Mouse (Mus musculus) heart, embryonic 12.5 days (tissue): ENCODE measurements at regions not wholly inside any gene's neighbourhood (a gene's known extent, or its start where the extent isn't known, plus 50 kb on each side); places are given as distances from the start of the nearest gene placed in this dataset.

Experiments
- ATAC-seq: fragments of 200-750 bp; cut with Nextera tagmentation; 2 replicates; pipeline ENCODE4 v1.8.0; 2017; ENCODE audit warnings: moderate TSS enrichment, moderate library complexity; ENCODE audit not compliant: insufficient number of reproducible peaks, low FRiP score
- H3K27ac ChIP-seq: fragments of 300-500 bp; sonication (generic); 2 replicates; pipeline ENCODE4 v1.5.1; 2016; ENCODE audit warnings: mild to moderate bottlenecking, moderate library complexity; ENCODE audit not compliant: poor library complexity, severe bottlenecking
- H3K27me3 ChIP-seq: fragments of 300-500 bp; sonication (generic); replicated peaks from 2 replicates; pipeline ENCODE4 v1.6.1; 2016; ENCODE audit warnings: mild to moderate bottlenecking, moderate library complexity
- H3K36me3 ChIP-seq: fragments of 300-500 bp; sonication (generic); 2 replicates; pipeline ENCODE4 v1.6.1; 2016; ENCODE audit warnings: mild to moderate bottlenecking, moderate library complexity
- H3K4me1 ChIP-seq: fragments of 300-500 bp; sonication (generic); replicated peaks from 2 replicates; pipeline ENCODE4 v1.6.1; 2016; ENCODE audit warnings: mild to moderate bottlenecking
- H3K4me2 ChIP-seq: fragments of 300-500 bp; sonication (generic); 2 replicates; pipeline ENCODE4 v1.6.1; 2016; ENCODE audit warnings: mild to moderate bottlenecking, moderate library complexity
- H3K4me3 ChIP-seq: fragments of 300-500 bp; sonication (generic); 2 replicates; pipeline ENCODE4 v1.5.1; 2016; ENCODE audit warnings: mild to moderate bottlenecking
- H3K9ac ChIP-seq: fragments of 300-500 bp; sonication (generic); 2 replicates; pipeline ENCODE4 v1.6.1; 2016; ENCODE audit warnings: mild to moderate bottlenecking, moderate library complexity
- H3K9me3 ChIP-seq: fragments of 300-500 bp; sonication (generic); replicated peaks from 2 replicates; pipeline ENCODE4 v1.6.1; 2016; ENCODE audit warnings: mild to moderate bottlenecking, moderate library complexity
- WGBS: fragments of 180-500 bp; shearing (Covaris S2); methylation state at CpG from one replicate; pipeline ENCODE4 v1.1.7; 2016; 5-methylcytosine and 5-hydroxymethylcytosine counted together

DNA sequence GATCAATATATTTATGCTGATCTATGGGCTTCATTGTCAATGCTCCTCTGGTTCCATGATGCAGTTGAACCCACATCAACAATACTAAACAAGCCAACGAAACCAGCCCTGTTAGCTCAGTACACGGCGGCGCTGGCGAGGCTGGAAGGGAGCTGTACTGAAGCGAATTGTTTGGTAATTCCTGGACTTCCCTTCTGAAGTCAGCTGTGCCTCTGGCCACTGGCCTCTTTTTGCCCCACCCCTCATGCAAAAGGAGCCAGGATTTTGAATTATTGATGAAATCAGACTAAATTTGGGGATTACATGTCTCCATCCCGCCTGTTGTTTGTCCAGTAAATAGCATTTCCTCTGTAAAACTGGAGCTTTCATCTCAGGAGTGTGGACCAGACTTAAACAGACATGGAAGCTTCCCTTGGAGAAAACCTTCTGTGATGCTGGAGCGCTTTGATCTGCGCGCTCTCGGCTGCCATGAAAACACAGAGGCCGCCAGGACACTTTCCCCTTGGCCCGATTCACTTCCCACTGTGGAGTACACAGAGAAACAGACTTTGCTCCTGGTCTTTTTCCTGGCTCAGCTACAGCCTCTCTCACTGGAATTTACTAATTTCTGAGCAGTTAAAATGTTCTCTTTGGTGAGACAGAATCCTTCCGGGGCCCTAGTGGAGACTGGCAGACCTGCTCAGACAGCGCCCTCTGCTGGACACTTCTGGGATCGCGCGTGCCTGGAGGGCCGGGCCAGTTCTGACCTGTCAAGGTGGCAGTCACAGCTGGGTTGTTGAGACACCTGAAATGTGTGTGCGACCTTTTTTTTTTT is 412.9 kb upstream of the Gm6657 start:
- Histone ChIP-seq H3K4me2 (peak overlapping the region; percentile 62), H3K9ac (no peak overlapping the region), H3K27me3 (peaks cover 5% of the 10 kb centered on the region; the same call in 1 of the 2 replicates), H3K9me3 (no peaks in the 10 kb centered on the region), H3K4me1 (no peaks in the 10 kb centered on the region), H3K27ac (no peak overlapping the region), H3K4me3 (peak overlapping the region; percentile 35), H3K36me3 (no peaks in the 10 kb centered on the region)
- WGBS, result 39% methylated on average over 20 of the region's 20 CpGs
- no peak for ATAC-seq

DNA sequence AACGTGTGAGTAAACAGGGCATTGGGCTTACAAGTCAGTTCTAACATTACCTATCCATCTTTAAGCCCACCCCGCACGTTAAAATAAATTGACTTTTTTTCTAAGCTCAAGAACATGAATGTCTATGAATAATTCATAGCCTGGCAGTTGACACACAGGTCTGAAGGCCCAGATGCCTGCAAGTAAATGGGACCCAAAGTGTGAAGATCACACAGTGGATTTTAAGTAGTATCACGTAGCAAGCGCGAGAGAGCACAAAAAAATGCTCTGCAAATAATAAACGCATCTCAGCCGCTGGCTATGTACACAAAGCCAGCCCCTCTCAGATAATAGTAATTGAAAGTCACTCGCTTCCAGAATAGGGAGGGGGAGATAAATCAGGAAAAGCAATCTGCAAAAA is 410.1 kb upstream of the Gm6657 start:
- Histone ChIP-seq H3K27me3 (peaks cover 5% of the 10 kb centered on the region; the same call in 1 of the 2 replicates), H3K4me1 (no peaks in the 10 kb centered on the region), H3K9ac (no peak overlapping the region), H3K4me3 (no peak overlapping the region), H3K36me3 (no peaks in the 10 kb centered on the region), H3K4me2 (no peak overlapping the region), H3K9me3 (no peaks in the 10 kb centered on the region), H3K27ac (no peak overlapping the region)
- WGBS, result 83% methylated on average over 9 of the region's 9 CpGs
- ATAC-seq, result no peak

DNA sequence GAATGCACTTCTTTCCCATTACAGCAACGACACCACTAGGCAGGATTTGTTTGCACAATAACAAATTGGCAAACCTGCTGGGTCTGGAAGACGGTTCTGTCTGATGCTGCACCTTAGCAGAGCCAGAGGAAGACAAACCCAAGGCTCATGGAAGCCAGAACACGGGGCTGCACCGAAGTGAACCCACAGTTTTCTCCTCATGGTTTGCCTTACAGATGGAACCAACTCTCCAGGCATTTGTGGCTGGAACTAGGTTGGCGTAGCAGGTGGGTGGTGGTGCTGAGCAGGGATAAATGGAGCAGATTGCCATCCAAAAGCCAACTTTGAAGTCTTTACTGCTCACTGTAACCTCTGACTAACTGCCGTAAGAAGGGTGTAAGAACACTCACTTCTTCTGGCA is 408.4 kb upstream of the Gm6657 start:
- H3K9me3 ChIP-seq, result no peaks in the 10 kb centered on the region
- no peak overlapping the region for H3K9ac ChIP-seq
- no peak overlapping the region for H3K27ac ChIP-seq
- 0 out of 2 replicates have a peak, but pooled peaks cover 5% of the 10 kb centered on the region for H3K27me3 ChIP-seq
- no peak overlapping the region for H3K4me2 ChIP-seq
- peaks cover 9% of the 10 kb centered on the region for H3K4me1 ChIP-seq
- no peak for ATAC-seq
- 82% methylated on average over 6 of the region's 6 CpGs for WGBS
- H3K4me3 ChIP-seq, result no peak overlapping the region
- no peaks in the 10 kb centered on the region for H3K36me3 ChIP-seq

DNA sequence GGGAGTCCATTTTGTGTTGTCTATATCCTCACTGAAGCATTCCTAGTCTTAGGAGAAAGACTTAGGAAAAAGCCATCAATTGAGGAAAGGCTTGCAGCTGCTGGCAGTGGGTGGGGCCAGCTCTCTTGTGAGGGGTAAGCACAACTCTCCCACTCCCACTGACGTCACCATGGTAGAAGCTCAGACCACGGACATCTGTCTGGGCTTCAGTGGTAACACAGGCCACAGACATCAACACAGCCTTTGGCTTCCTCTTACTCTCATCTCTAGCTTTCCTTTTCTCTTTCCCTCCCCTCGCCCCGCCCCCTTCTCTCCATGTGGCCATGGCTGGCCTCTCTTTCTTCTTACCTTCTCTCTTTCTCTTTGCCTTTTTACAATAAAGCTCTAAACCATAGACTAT is 407.4 kb upstream of the Gm6657 start:
- H3K9ac ChIP-seq, result no peak overlapping the region
- WGBS, result 61% methylated on average over 4 of the region's 4 CpGs
- no peak overlapping the region for H3K27ac ChIP-seq
- no peaks in the 10 kb centered on the region for H3K9me3 ChIP-seq
- H3K4me3 ChIP-seq, result no peak overlapping the region
- peaks cover 9% of the 10 kb centered on the region for H3K4me1 ChIP-seq
- H3K36me3 ChIP-seq, result no peaks in the 10 kb centered on the region
- no peak; the same call in 1 of the 2 replicates for ATAC-seq
- H3K27me3 ChIP-seq, result 0 out of 2 replicates have a peak, but pooled peaks cover 5% of the 10 kb centered on the region
- H3K4me2 ChIP-seq, result no peak overlapping the region

DNA sequence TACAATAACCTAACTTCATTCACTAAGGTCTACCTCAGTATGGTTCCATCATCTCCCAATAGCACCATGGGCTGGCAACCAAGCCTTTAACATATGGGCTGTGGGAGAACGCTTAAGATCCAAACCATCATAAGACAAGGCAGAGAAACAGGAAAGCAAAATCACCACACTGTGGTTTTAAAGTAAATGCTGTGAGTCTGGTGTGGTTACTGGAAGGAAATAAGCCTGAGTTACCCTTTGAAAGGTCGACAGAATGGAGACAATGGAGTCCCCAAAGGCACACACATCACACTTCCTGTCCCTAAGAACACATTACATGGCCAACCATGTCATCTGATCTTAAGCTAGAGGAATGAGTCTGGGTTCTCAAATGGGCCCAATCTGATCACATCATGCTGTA is 405.8 kb upstream of the Gm6657 start:
- no peak overlapping the region for H3K27ac ChIP-seq
- no peak overlapping the region for H3K4me3 ChIP-seq
- H3K4me1 ChIP-seq, result peaks cover 9% of the 10 kb centered on the region
- WGBS, result 57% methylated on average over 2 of the region's 2 CpGs
- H3K9ac ChIP-seq, result no peak overlapping the region
- H3K4me2 ChIP-seq, result no peak overlapping the region
- H3K9me3 ChIP-seq, result no peaks in the 10 kb centered on the region
- no peaks in the 10 kb centered on the region for H3K36me3 ChIP-seq
- no peak for ATAC-seq
- H3K27me3 ChIP-seq, result 0 out of 2 replicates have a peak, but pooled peaks cover 5% of the 10 kb centered on the region

DNA sequence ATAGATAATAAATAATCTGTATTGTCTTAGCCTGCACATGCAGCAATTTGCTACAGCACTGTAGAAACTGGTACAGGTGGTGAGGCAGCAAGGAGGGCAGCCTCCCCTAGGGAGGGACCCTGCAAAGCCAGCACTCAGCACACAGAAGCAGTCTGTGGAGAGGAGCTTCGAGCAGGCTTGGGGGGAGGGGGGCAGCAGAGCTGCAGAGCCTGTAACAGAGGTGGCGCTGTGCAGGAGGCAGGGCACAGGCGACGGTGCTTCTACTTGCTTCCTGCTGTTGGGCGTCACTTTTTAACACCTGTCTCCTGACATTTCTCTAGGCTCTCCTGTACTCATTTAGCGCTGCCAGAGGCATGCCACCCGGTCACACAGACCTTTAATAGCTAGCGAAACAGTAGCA is 404.6 kb upstream of the Gm6657 start:
- Histone ChIP-seq H3K27ac (no peak overlapping the region), H3K36me3 (no peaks in the 10 kb centered on the region), H3K4me1 (peaks cover 9% of the 10 kb centered on the region), H3K4me2 (peak overlapping the region; percentile 69), H3K4me3 (peak overlapping the region; percentile 35), H3K9ac (peak overlapping the region; percentile 41; the same call in 1 of the 2 replicates), H3K27me3 (0 out of 2 replicates have a peak, but pooled peaks cover 5% of the 10 kb centered on the region), H3K9me3 (no peaks in the 10 kb centered on the region)
- no peak for ATAC-seq
- WGBS, result 4% methylated on average over 8 of the region's 8 CpGs

DNA sequence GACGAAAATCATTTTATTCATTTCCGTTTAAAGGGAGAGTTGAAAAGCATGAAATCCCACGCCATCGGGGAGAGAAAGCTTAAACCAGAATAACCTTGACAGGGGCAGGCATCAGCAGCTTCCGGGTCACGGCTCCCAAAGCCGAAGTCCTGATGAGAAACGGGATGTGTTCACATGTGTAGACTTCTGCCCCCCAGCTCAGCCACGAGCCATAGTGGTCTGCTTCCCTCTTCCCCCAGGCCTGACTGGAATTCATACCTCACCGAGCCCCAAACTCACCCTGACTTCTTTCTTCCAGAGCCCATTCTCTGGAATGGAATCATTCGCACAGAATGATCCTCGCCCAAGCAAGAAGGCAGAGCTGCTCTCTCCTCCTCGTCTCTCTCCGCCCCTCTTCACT is 404.2 kb upstream of the Gm6657 start:
- H3K27ac ChIP-seq, result no peak overlapping the region
- 27% methylated on average over 14 of the region's 14 CpGs for WGBS
- peak overlapping the region; percentile 35 for H3K4me3 ChIP-seq
- H3K9me3 ChIP-seq, result no peaks in the 10 kb centered on the region
- peak overlapping the region; percentile 69 for H3K4me2 ChIP-seq
- 0 out of 2 replicates have a peak, but pooled peaks cover 5% of the 10 kb centered on the region for H3K27me3 ChIP-seq
- no peak for ATAC-seq
- no peaks in the 10 kb centered on the region for H3K36me3 ChIP-seq
- H3K9ac ChIP-seq, result peak overlapping the region; percentile 41; the same call in 1 of the 2 replicates
- H3K4me1 ChIP-seq, result peaks cover 9% of the 10 kb centered on the region

DNA sequence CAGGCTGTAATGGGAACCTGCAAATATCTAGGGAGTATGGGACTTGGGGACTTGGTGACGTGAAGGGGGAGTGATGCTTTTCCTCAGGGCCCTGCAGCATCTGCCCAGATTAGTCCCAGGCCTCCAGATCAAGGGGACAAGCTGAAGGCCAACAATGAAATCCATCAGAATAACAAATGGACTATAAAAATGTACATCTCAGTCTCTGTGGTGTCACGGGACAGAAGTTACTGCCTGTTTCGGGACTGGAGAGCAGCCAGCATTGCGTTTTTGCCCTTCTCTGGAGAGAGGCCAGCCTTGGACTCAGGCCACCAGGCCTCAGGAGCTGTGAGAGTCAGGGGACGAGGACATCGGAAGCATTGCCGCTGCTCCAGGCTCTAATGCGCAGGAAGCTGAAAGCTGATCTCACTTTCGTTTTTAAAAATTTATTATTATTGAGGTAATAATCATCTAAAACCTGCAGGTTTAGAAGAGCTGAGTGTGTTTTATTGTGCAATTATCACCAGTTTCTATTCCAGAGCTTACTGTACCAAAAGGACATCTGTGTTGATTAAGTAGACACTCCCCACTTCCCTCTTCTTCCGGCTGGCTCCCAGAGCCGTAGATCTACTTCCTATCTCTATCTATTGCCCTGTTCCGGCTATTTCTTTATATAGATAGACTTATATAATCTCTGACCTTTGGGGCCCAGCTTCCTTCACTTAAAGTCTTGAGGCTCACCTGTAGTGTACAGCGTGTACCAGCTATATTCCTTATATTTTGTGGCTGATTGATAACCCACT is 403.0 kb upstream of the Gm6657 start:
- H3K9me3 ChIP-seq, result no peaks in the 10 kb centered on the region
- H3K4me2 ChIP-seq, result no peak overlapping the region
- WGBS, result 77% methylated on average over 13 of the region's 13 CpGs
- H3K4me1 ChIP-seq, result peaks cover 9% of the 10 kb centered on the region
- no peaks in the 10 kb centered on the region for H3K36me3 ChIP-seq
- no peak overlapping the region for H3K4me3 ChIP-seq
- H3K9ac ChIP-seq, result no peak overlapping the region
- ATAC-seq, result no peak
- H3K27ac ChIP-seq, result no peak overlapping the region
- H3K27me3 ChIP-seq, result no peaks in the 10 kb centered on the region

DNA sequence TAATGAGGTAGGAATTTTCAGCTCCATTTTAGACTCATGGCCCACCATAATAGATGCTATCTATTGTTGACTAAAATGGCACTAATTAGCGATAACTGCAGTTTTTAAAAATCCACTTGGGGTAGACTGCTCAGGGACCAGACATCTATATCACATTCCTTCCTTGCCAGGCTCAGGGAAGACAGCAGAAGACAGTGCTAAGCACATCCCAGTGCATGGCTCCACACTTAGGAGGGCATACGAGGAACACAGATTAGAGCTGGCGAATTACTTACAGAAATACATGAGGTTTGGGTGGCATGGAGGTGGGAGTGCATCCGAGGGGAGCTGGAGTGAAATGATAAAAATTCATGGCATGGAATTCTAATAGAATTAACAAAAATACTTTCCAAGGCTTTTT is 395.5 kb upstream of the Gm6657 start:
- H3K4me3 ChIP-seq, result no peak overlapping the region

DNA sequence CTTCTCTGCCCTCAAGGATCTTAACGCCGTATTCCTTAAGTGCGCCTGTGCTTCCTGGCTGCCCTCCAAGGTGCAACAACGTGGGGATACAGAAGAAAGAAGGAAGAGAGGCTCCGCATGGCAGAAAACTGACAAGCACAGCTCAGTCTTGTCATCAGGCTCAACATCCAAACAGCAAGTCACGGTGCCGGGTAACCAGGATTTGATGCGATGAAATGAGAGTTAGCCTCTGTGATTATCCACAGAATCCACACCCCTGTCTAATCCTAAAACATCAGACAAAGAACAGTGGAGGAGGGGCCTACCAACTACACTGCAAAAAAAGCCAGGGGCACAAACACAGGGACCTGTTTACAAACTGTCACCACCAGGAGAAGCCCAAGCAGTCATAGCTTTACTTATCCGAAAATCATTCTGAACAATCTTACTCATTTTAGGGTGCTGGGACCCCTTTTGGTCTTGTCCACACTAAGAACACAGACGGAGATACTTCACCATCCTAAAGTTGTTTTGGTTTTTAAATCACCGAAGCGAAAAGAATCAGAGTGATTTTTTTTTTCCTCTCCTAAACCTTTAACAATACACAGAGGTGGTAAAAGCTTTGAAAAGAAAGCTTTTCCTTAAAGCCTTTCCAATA is 394.8 kb upstream of the Gm6657 start:
- WGBS, result 64% methylated on average over 12 of the region's 12 CpGs

More for the DNA sequence above, 395.5 kb upstream of the Gm6657 start:
- H3K36me3 ChIP-seq, result no peaks in the 10 kb centered on the region
- H3K4me1 ChIP-seq, result no peaks in the 10 kb centered on the region
- H3K9me3 ChIP-seq, result no peaks in the 10 kb centered on the region
- no peak for ATAC-seq
- 73% methylated on average over 4 of the region's 4 CpGs for WGBS
- no peaks in the 10 kb centered on the region for H3K27me3 ChIP-seq
- H3K9ac ChIP-seq, result no peak overlapping the region
- H3K27ac ChIP-seq, result no peak overlapping the region
- H3K4me2 ChIP-seq, result no peak overlapping the region

DNA sequence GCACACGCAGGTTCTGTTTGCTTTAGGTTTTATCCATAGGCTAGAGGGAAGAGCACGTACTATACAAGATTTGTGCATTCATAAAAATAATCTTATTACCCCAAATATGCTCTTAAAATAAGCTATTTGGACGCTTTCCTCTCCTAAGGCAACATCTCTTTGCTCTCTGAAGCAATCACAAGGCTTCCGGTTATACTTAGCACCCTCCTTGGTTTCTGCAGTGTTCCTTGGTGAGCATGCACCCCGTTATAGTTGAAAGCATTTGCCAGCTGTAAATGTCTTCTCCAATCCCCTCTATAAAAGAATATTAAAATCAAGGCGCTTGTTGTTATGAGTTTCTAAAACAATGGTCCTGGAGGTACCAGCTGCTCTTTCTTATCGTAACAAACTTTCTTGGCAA is 386.4 kb upstream of the Gm6657 start:
- Histone ChIP-seq H3K4me2 (no peak overlapping the region), H3K4me1 (no peaks in the 10 kb centered on the region), H3K36me3 (no peaks in the 10 kb centered on the region), H3K4me3 (no peak overlapping the region), H3K27ac (no peak overlapping the region), H3K9me3 (no peaks in the 10 kb centered on the region), H3K9ac (no peak overlapping the region), H3K27me3 (no peaks in the 10 kb centered on the region)
- WGBS, result 80% methylated on average over 7 of the region's 7 CpGs
- no peak for ATAC-seq

More for the DNA sequence above, 394.8 kb upstream of the Gm6657 start:
- H3K4me2 ChIP-seq, result no peak overlapping the region
- H3K4me3 ChIP-seq, result no peak overlapping the region
- H3K9me3 ChIP-seq, result no peaks in the 10 kb centered on the region
- no peak for ATAC-seq
- H3K27ac ChIP-seq, result no peak overlapping the region
- no peaks in the 10 kb centered on the region for H3K27me3 ChIP-seq
- no peak overlapping the region for H3K9ac ChIP-seq
- H3K4me1 ChIP-seq, result no peaks in the 10 kb centered on the region
- no peaks in the 10 kb centered on the region for H3K36me3 ChIP-seq
